Mouse (Mus musculus) MEL (cell line): ENCODE data around the gene Omp. TPM values are rescaled to one million over a fixed set of nuclear protein-coding genes. Genes with fewer than 3 reads are reported as not detected.

Experiments
- DNase-seq: peaks from one replicate; pipeline ENCODE4 v3.0.0; 2011; ENCODE audit warnings: low read depth, low spot score
- H3K27ac ChIP-seq: 2 replicates; pipeline ENCODE4 v1.5.1; 2012; ENCODE audit warnings: low read depth, mild to moderate bottlenecking, control low read depth, low read length, moderate library complexity; ENCODE audit not compliant: control insufficient read depth
- H3K27me3 ChIP-seq, 2 experiments: fragments of 150-350 bp in 1 of 2; sonication (generic) in 1 of 2; 2 replicates each; pipeline ENCODE4 v1.6.1; 2012; ENCODE audit warnings: low read length in 2 of 2, mild to moderate bottlenecking in 2 of 2, improper control_type of control experiment in 1 of 2, moderate library complexity in 1 of 2; ENCODE audit not compliant: insufficient read depth in 2 of 2, control insufficient read depth in 1 of 2
- H3K36me3 ChIP-seq, 2 experiments: 2 replicates each; pipeline ENCODE4 v1.6.1; 2012 to 2014; ENCODE audit warnings: low read length in 2 of 2, improper control_type of control experiment in 1 of 2, inconsistent platforms in 1 of 2, mild to moderate bottlenecking in 1 of 2; ENCODE audit not compliant: insufficient read depth in 2 of 2, control insufficient read depth in 1 of 2
- H3K4me1 ChIP-seq, 2 experiments: fragments of 150-350 bp in 1 of 2; sonication (generic) in 1 of 2; 2 replicates each; pipeline ENCODE4 v1.6.1; 2012; ENCODE audit warnings: low read length in 2 of 2, improper control_type of control experiment in 1 of 2, mild to moderate bottlenecking in 1 of 2; ENCODE audit not compliant: insufficient read depth in 2 of 2, control insufficient read depth in 1 of 2
- H3K4me3 ChIP-seq, 2 experiments: fragments of 150-350 bp in 1 of 2; sonication (generic) in 1 of 2; 2 replicates each; pipeline ENCODE4 v1.5.1; 2012; ENCODE audit warnings: low read depth in 2 of 2, low read length in 2 of 2, mild to moderate bottlenecking in 2 of 2, moderate library complexity in 2 of 2, control low read depth in 1 of 2, improper control_type of control experiment in 1 of 2; ENCODE audit not compliant: control insufficient read depth in 1 of 2, insufficient read depth in 1 of 2
- H3K79me2 ChIP-seq: 2 replicates; pipeline ENCODE4 v1.6.1; 2012; ENCODE audit warnings: mild to moderate bottlenecking, low read length, moderate library complexity; ENCODE audit not compliant: control insufficient read depth, poor library complexity, insufficient read depth
- H3K9ac ChIP-seq: 2 replicates; pipeline ENCODE4 v1.6.1; 2012; ENCODE audit warnings: low read depth, mild to moderate bottlenecking, control low read depth, low read length, moderate library complexity; ENCODE audit not compliant: control insufficient read depth, poor library complexity, severe bottlenecking
- H3K9me3 ChIP-seq: fragments of 150-350 bp; sonication (generic); replicated peaks from 2 replicates; pipeline ENCODE4 v1.6.1; 2012; ENCODE audit warnings: mild to moderate bottlenecking, low read length, improper control_type of control experiment, moderate library complexity; ENCODE audit not compliant: insufficient read depth
- BHLHE40 ChIP-seq: IDR thresholded peaks from 2 replicates; pipeline ENCODE4 v1.6.1; 2012; ENCODE audit warnings: low read depth, mild to moderate bottlenecking, inconsistent platforms, low read length, improper control_type of control experiment, borderline replicate concordance
- CHD1 ChIP-seq: IDR thresholded peaks from 2 replicates; pipeline ENCODE4 v1.6.1; 2012; ENCODE audit warnings: low read depth, mild to moderate bottlenecking, inconsistent platforms, low read length, improper control_type of control experiment
- CTCF ChIP-seq, 3 experiments: IDR thresholded peaks in 2 of 3; conservative IDR thresholded peaks in 1 of 3; 2 replicates each; pipeline ENCODE4 v1.5.1; 2011 to 2012; ENCODE audit warnings: low read length in 3 of 3, low read depth in 2 of 3, mild to moderate bottlenecking in 2 of 3, improper control_type of control experiment in 1 of 3, inconsistent platforms in 1 of 3, mixed read lengths in 1 of 3, moderate library complexity in 1 of 3; ENCODE audit not compliant: control insufficient read depth in 1 of 3, insufficient read depth in 1 of 3, poor library complexity in 1 of 3, severe bottlenecking in 1 of 3
- E2F4 ChIP-seq: IDR thresholded peaks from 2 replicates; pipeline ENCODE4 v1.6.1; 2011; ENCODE audit warnings: low read depth, low read length, improper control_type of control experiment, borderline replicate concordance
- ELF1 ChIP-seq: IDR thresholded peaks from 2 replicates; pipeline ENCODE4 v1.6.1; 2014; ENCODE audit warnings: low read depth, mild to moderate bottlenecking, inconsistent platforms, low read length, improper control_type of control experiment, moderate library complexity
- ETS1 ChIP-seq: IDR thresholded peaks from 2 replicates; pipeline ENCODE4 v1.6.1; 2012; ENCODE audit warnings: low read depth, mild to moderate bottlenecking, inconsistent platforms, low read length, improper control_type of control experiment, moderate library complexity
- GATA1 ChIP-seq: IDR thresholded peaks from 2 replicates; pipeline ENCODE4 v1.6.1; 2011; ENCODE audit warnings: low read depth, low read length, improper control_type of control experiment
- HCFC1 ChIP-seq: IDR thresholded peaks from 2 replicates; pipeline ENCODE4 v1.6.1; 2012; ENCODE audit warnings: low read depth, mild to moderate bottlenecking, inconsistent platforms, low read length, improper control_type of control experiment, moderate library complexity
- JUND ChIP-seq: IDR thresholded peaks from 2 replicates; pipeline ENCODE4 v1.6.1; 2011; ENCODE audit warnings: low read depth, mild to moderate bottlenecking, improper control_type of control experiment, low read length
- MAFK ChIP-seq: IDR thresholded peaks from 2 replicates; pipeline ENCODE4 v1.6.1; 2011; ENCODE audit warnings: low read depth, mild to moderate bottlenecking, low read length, improper control_type of control experiment, borderline replicate concordance
- MAX ChIP-seq: IDR thresholded peaks from 2 replicates; pipeline ENCODE4 v1.6.1; 2011; ENCODE audit warnings: low read length, improper control_type of control experiment
- MAZ ChIP-seq: IDR thresholded peaks from 2 replicates; pipeline ENCODE4 v1.6.1; 2012; ENCODE audit warnings: low read depth, mild to moderate bottlenecking, inconsistent platforms, low read length, improper control_type of control experiment
- MEF2A ChIP-seq: IDR thresholded peaks from 2 replicates; pipeline ENCODE4 v1.6.1; 2014; ENCODE audit warnings: low read depth, mild to moderate bottlenecking, inconsistent platforms, low read length, improper control_type of control experiment; ENCODE audit not compliant: poor library complexity, insufficient replicate concordance, severe bottlenecking; ENCODE audit errors: extremely low read depth
- MXI1 ChIP-seq: IDR thresholded peaks from 2 replicates; pipeline ENCODE4 v1.6.1; 2011; ENCODE audit warnings: mild to moderate bottlenecking, low read depth, low read length, improper control_type of control experiment
- NELFE ChIP-seq: IDR thresholded peaks from 2 replicates; pipeline ENCODE4 v1.6.1; 2011; ENCODE audit warnings: low read depth, low read length, improper control_type of control experiment
- POLR2A ChIP-seq, 2 experiments: IDR thresholded peaks; 2 replicates each; pipeline ENCODE4 v1.6.1; 2011 to 2012; ENCODE audit warnings: low read length in 2 of 2, mild to moderate bottlenecking in 2 of 2, control low read depth in 1 of 2, improper control_type of control experiment in 1 of 2, low read depth in 1 of 2, moderate library complexity in 1 of 2; ENCODE audit not compliant: control insufficient read depth in 1 of 2, insufficient read depth in 1 of 2, poor library complexity in 1 of 2
- POLR2AphosphoS2 ChIP-seq: IDR thresholded peaks from 2 replicates; pipeline ENCODE4 v1.6.1; 2011; ENCODE audit warnings: low read length, improper control_type of control experiment
- RAD21 ChIP-seq: IDR thresholded peaks from 2 replicates; pipeline ENCODE4 v1.6.1; 2011; ENCODE audit warnings: mild to moderate bottlenecking, low read depth, low read length, improper control_type of control experiment
- RCOR1 ChIP-seq: IDR thresholded peaks from 2 replicates; pipeline ENCODE4 v1.6.1; 2012; ENCODE audit warnings: low read depth, mild to moderate bottlenecking, inconsistent platforms, low read length, improper control_type of control experiment
- SIN3A ChIP-seq: IDR thresholded peaks from 2 replicates; pipeline ENCODE4 v1.6.1; 2012; ENCODE audit warnings: low read length, improper control_type of control experiment, inconsistent platforms
- SMC3 ChIP-seq: IDR thresholded peaks from 2 replicates; pipeline ENCODE4 v1.6.1; 2011; ENCODE audit warnings: low read depth, low read length, improper control_type of control experiment
- TAL1 ChIP-seq: IDR thresholded peaks from 2 replicates; pipeline ENCODE4 v1.6.1; 2012; ENCODE audit warnings: mild to moderate bottlenecking, inconsistent platforms, low read length, moderate library complexity, mixed read lengths
- UBTF ChIP-seq: IDR thresholded peaks from 2 replicates; pipeline ENCODE4 v1.6.1; 2012; ENCODE audit warnings: low read depth, mild to moderate bottlenecking, inconsistent platforms, low read length, improper control_type of control experiment, moderate library complexity, borderline replicate concordance; ENCODE audit not compliant: insufficient read depth
- ZKSCAN1 ChIP-seq: IDR thresholded peaks from 2 replicates; pipeline ENCODE4 v1.6.1; 2012; ENCODE audit warnings: low read depth, mild to moderate bottlenecking, inconsistent platforms, low read length, improper control_type of control experiment, moderate library complexity
- ZMIZ1 ChIP-seq: IDR thresholded peaks from 2 replicates; pipeline ENCODE4 v1.6.1; 2012; ENCODE audit warnings: low read depth, mild to moderate bottlenecking, inconsistent platforms, low read length, improper control_type of control experiment, moderate library complexity
- ZNF384 ChIP-seq: IDR thresholded peaks from 2 replicates; pipeline ENCODE4 v1.6.1; 2012; ENCODE audit warnings: low read depth, mild to moderate bottlenecking, inconsistent platforms, low read length, improper control_type of control experiment
- polyA plus RNA-seq, 2 experiments: library from polyadenylated mRNA; stranded (reverse) in 1 of 2; unstranded in 1 of 2; fragments of >175 nt in 1 of 2; fragments of >200 nt in 1 of 2; gene quantifications; 2 replicates each; pipeline versions ENCODE4 v1.2.1 to v1.2.4; 2012; ENCODE audit warnings: low replicate concordance in 2 of 2, low read depth in 1 of 2; ENCODE audit not compliant: insufficient read length in 2 of 2, insufficient read depth in 1 of 2, missing spikeins in 1 of 2
- total RNA-seq: library from RNA; depleted of rRNA; stranded (reverse); fragments of 300-350 nt; gene quantifications from 2 replicates; pipeline ENCODE4 v1.2.3, GENCODE M21; 2012

Omp gene
- total and polyA plus RNA-seq, 3 experiments, result 0.07 to 0.08 TPM; not detected in 1

GRCm38 (mm10) chr7:98164382-98164998, 19.2 kb upstream of the Omp start:
- no peak overlapping the region for H3K4me3 ChIP-seq
- H3K9me3 ChIP-seq, result no peaks in the 10 kb centered on the region
- peaks cover 0 to 6% of the 10 kb centered on the region in 2 experiments; a peak in 1 of 4 replicates for H3K4me1 ChIP-seq
- no peaks in the 10 kb centered on the region; a peak in 1 of 4 replicates for H3K36me3 ChIP-seq
- H3K27me3 ChIP-seq, result no peaks in the 10 kb centered on the region
- no peak for DNase-seq
- no peaks in the 10 kb centered on the region for H3K79me2 ChIP-seq
- no peak overlapping the region for H3K9ac ChIP-seq
- TF ChIP-seq POLR2AphosphoS2, result no peak
- no peak for TF ChIP-seq MAFK
- no peak for TF ChIP-seq ELF1
- no peak for TF ChIP-seq SIN3A
- TF ChIP-seq TAL1, result no peak
- TF ChIP-seq POLR2A (IDR thresholded peaks at IDR 0.05; ENCODE audit: control insufficient read depth in 1 of 2, insufficient read depth in 1 of 2, low read depth in 1 of 2, low read length in 2 of 2, poor library complexity in 1 of 2), result no peak
- TF ChIP-seq UBTF, result no peak
- no peak for TF ChIP-seq GATA1
- no peak for TF ChIP-seq MAZ
- TF ChIP-seq CHD1, result no peak
- no peak for TF ChIP-seq JUND
- no peak for TF ChIP-seq ETS1
- TF ChIP-seq NELFE, result no peak
- no peak for TF ChIP-seq CTCF (IDR thresholded peaks at IDR 0.05 in 2 of 3, conservative IDR thresholded peaks at IDR 0.05 in 1 of 3; ENCODE audit: control insufficient read depth in 1 of 3, insufficient read depth in 1 of 3, low read depth in 2 of 3, low read length in 3 of 3, poor library complexity in 1 of 3, severe bottlenecking in 1 of 3)
- no peak for TF ChIP-seq MAX
- no peak for TF ChIP-seq ZNF384
- no peak overlapping the region for H3K27ac ChIP-seq

GRCm38 (mm10) chr7:98163700-98164099, 18.4 kb upstream of the Omp start:
- Histone ChIP-seq H3K36me3 (no peaks in the 10 kb centered on the region; a peak in 1 of 4 replicates), H3K79me2 (no peaks in the 10 kb centered on the region), H3K4me3 (no peak overlapping the region), H3K9me3 (no peaks in the 10 kb centered on the region), H3K27me3 (no peaks in the 10 kb centered on the region), H3K4me1 (peaks cover 0 to 6% of the 10 kb centered on the region in 2 experiments; a peak in 1 of 4 replicates), H3K27ac (no peak overlapping the region), H3K9ac (no peak overlapping the region)
- TF ChIP-seq MEF2A, result no peak
- TF ChIP-seq ZKSCAN1, result no peak
- TF ChIP-seq BHLHE40, result no peak
- TF ChIP-seq HCFC1, result no peak
- TF ChIP-seq E2F4, result no peak
- no peak for TF ChIP-seq CHD1
- peak; percentile 57 for TF ChIP-seq GATA1
- TF ChIP-seq ETS1, result 0 out of 2 replicates have a peak, but pooled peaks have one; percentile 26
- TF ChIP-seq SMC3, result no peak
- no peak for TF ChIP-seq ZMIZ1
- no peak for TF ChIP-seq RAD21
- peak; percentile 81; the same call in 1 of the 2 replicates for TF ChIP-seq RCOR1
- TF ChIP-seq POLR2A (IDR thresholded peaks at IDR 0.05; ENCODE audit: control insufficient read depth in 1 of 2, insufficient read depth in 1 of 2, low read depth in 1 of 2, low read length in 2 of 2, poor library complexity in 1 of 2), result no peak
- TF ChIP-seq MXI1, result no peak
- DNase-seq, result peak; percentile 51
